26 mouse cellular contexts compared by ENCODE assay signal in the genomic region with DNA sequence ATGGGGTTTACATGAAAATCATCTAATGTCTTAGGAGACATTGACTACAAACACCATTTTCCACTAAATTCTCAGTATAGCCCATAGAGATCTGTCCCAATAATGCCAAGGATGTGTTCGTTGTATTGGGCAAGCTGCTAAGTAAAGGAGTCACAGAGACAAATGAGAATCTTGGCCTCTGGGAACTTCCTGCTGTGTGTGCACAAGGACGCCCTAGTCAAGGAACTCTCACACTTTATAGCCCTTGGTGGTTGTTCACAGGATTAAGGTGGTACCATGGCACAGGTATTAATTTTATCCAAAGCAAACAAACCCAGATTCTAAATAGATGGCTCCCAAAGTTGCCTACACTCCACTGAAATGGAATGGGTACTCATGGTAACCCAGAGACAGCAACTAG.
"Had no signal": no experiment of that assay in that cellular context is flagged by ENCODE, and none has a peak within 500 bp of the region (broad histone marks: within the 10 kb centered on the region; RNA-seq: fewer than 3 reads in every experiment).

No protein-coding gene starts in this region.

- H3K4me2 ChIP-seq: heart, embryonic 11.5 days; heart, embryonic 13.5 days; heart, embryonic 15.5 days; hindbrain, embryonic 12.5 days; hindbrain, embryonic 14.5 days; intestine, embryonic 15.5 days; limb, embryonic 12.5 days had no signal

- H3K9ac ChIP-seq: heart, embryonic 13.5 days; heart, embryonic 15.5 days; hindbrain, embryonic 12.5 days; hindbrain, embryonic 14.5 days; intestine, embryonic 15.5 days; limb, embryonic 12.5 days had no signal

- H3K36me3 ChIP-seq: heart, embryonic 13.5 days; heart, embryonic 15.5 days; hindbrain, embryonic 10.5 days; hindbrain, embryonic 12.5 days; intestine, embryonic 15.5 days; limb, embryonic 10.5 days; limb, embryonic 12.5 days had no signal

- H3K9me3 ChIP-seq: heart, embryonic 13.5 days; heart, embryonic 15.5 days; hindbrain, embryonic 10.5 days; hindbrain, embryonic 12.5 days; intestine, embryonic 15.5 days; limb, embryonic 10.5 days; limb, embryonic 12.5 days had no signal

- H3K27me3 ChIP-seq: heart, embryonic 13.5 days; heart, embryonic 15.5 days; hindbrain, embryonic 12.5 days; intestine, embryonic 15.5 days; limb, embryonic 12.5 days had no signal

- ATAC-seq: hindbrain, embryonic 16.5 days; inflammation-experienced regulatory T-cells, adult 6 months; intestine, embryonic 15.5 days; intestine, postnatal 0 days had no signal

- H3K27ac ChIP-seq: gastrocnemius, adult 2 months; heart, adult 2 months; heart, embryonic 15.5 days; hindbrain, embryonic 10.5 days; hindbrain, embryonic 14.5 days; intestine, embryonic 15.5 days; layer of hippocampus, adult 2 months; left cerebral cortex, adult 2 months; limb, embryonic 10.5 days; limb, embryonic 12.5 days had no signal

- DNase-seq: gastrocnemius, adult 2 months; gastrocnemius, postnatal 10 days; gastrocnemius, postnatal 25 days; heart, adult 2 months; heart, postnatal 14 days; heart, postnatal 4 days; kidney, adult 18-20 months; kidney, adult 8-10 months; kidney, postnatal 10 days; kidney, postnatal 25 days; kidney, postnatal 4 days; liver had no signal

- H3K4me3 ChIP-seq: gastrocnemius, adult 2 months; heart, adult 2 months; heart, embryonic 13.5 days; heart, embryonic 15.5 days; hindbrain, embryonic 10.5 days; hindbrain, embryonic 12.5 days; intestine, embryonic 15.5 days; layer of hippocampus, adult 2 months; left cerebral cortex, adult 2 months; limb, embryonic 10.5 days; limb, embryonic 12.5 days had no signal
